Mouse (Mus musculus) limb, embryonic 14.5 days (tissue): ENCODE data around the gene D6Wsu163e. TPM values are rescaled to one million over a fixed set of nuclear protein-coding genes. Genes with fewer than 3 reads are reported as not detected.

Source experiments
- ATAC-seq: fragments of 200-750 bp; cut with Nextera tagmentation; 2 replicates; pipeline ENCODE4 v1.8.0; 2017; ENCODE audit warnings: low read depth, moderate number of reproducible peaks, moderate TSS enrichment; ENCODE audit not compliant: low FRiP score
- DNase-seq: peaks from one replicate; pipeline ENCODE4 v3.0.0-alpha.2; 2015; ENCODE audit warnings: low spot score
- H3K27ac ChIP-seq: fragments of 300-500 bp; sonication (generic); replicated peaks from 2 replicates; pipeline ENCODE4 v1.5.1; 2014; ENCODE audit warnings: low read depth, mild to moderate bottlenecking, low read length, moderate library complexity, mixed read lengths
- H3K27me3 ChIP-seq: fragments of 300-500 bp; sonication (generic); 2 replicates; pipeline ENCODE4 v1.6.1; 2014; ENCODE audit warnings: low read length, mixed read lengths; ENCODE audit not compliant: control insufficient read depth, insufficient read depth
- H3K36me3 ChIP-seq: fragments of 300-500 bp; sonication (generic); 2 replicates; pipeline ENCODE4 v1.6.1; 2014; ENCODE audit warnings: mild to moderate bottlenecking, low read length, moderate library complexity, mixed read lengths; ENCODE audit not compliant: control insufficient read depth, insufficient read depth
- H3K4me1 ChIP-seq: fragments of 300-500 bp; sonication (generic); 2 replicates; pipeline ENCODE4 v1.6.1; 2014; ENCODE audit warnings: antibody characterized with exemption, low read length, mixed read lengths; ENCODE audit not compliant: control insufficient read depth, insufficient read depth
- H3K4me2 ChIP-seq: fragments of 300-500 bp; sonication (generic); replicated peaks from 2 replicates; pipeline ENCODE4 v1.6.1; 2014; ENCODE audit warnings: low read depth, mild to moderate bottlenecking, low read length, moderate library complexity; ENCODE audit not compliant: severe bottlenecking
- H3K4me3 ChIP-seq: fragments of 300-500 bp; sonication (generic); replicated peaks from 2 replicates; pipeline ENCODE4 v1.5.1; 2014; ENCODE audit warnings: low read length
- H3K9ac ChIP-seq: fragments of 300-500 bp; sonication (generic); 2 replicates; pipeline ENCODE4 v1.6.1; 2014; ENCODE audit warnings: mild to moderate bottlenecking, low read depth, low read length, moderate library complexity; ENCODE audit not compliant: severe bottlenecking
- H3K9me3 ChIP-seq: fragments of 300-500 bp; sonication (generic); 2 replicates; pipeline ENCODE4 v1.6.1; 2016; ENCODE audit warnings: low read length; ENCODE audit not compliant: control insufficient read depth
- POLR2A ChIP-seq: fragments of 200-500 bp; IDR thresholded peaks from 2 replicates; pipeline ENCODE4 v1.8.0; 2012; ENCODE audit warnings: inconsistent platforms, mild to moderate bottlenecking, moderate library complexity, borderline replicate concordance; ENCODE audit not compliant: insufficient read depth, insufficient read length; ENCODE audit errors: extremely low read depth
- WGBS: fragments of 180-500 bp; shearing (Covaris S2); extraction: QIAGEN DNeasy Blood & Tissue Kit; methylation state at CpG from one replicate; pipeline ENCODE4 v1.1.7; 2014; 5-methylcytosine and 5-hydroxymethylcytosine counted together
- polyA plus RNA-seq, 2 experiments: library from polyadenylated mRNA; depleted of rRNA in 1 of 2; stranded (reverse) in 1 of 2; unstranded in 1 of 2; fragments of >200 nt; fragmentation: Nextera tagmentation in 1 of 2; extraction: Ambion mirVana in 1 of 2; gene quantifications; 2 replicates each; pipeline versions ENCODE4 v1.2.1 to v1.2.3; 2012 to 2014

Gene D6Wsu163e
- polyA plus RNA-seq, 2 experiments: 12.2 to 12.4 TPM

GRCm38 (mm10) chr6:126966241-126967026, 26.7 kb downstream of the D6Wsu163e start:
- H3K4me2 ChIP-seq: no peak overlapping the region
- H3K9ac ChIP-seq: no peak overlapping the region
- H3K27me3 ChIP-seq: no peaks in the 10 kb centered on the region
- DNase-seq (no peak), ATAC-seq (no peak)
- no peaks in the 10 kb centered on the region for H3K9me3 ChIP-seq
- H3K27ac ChIP-seq: no peak overlapping the region
- 86% methylated on average over 14 of the region's 14 CpGs for WGBS
- peaks cover 12% of the 10 kb centered on the region; the same call in 1 of the 2 replicates for H3K36me3 ChIP-seq
- no peak overlapping the region for H3K4me3 ChIP-seq
- H3K4me1 ChIP-seq: no peaks in the 10 kb centered on the region
- no peak for TF ChIP-seq POLR2A

- Histone ChIP-seq H3K4me2 (no peak overlapping the region), H3K9me3 (no peaks in the 10 kb centered on the region), H3K27ac (no peak overlapping the region), H3K9ac (no peak overlapping the region), H3K4me1 (no peaks in the 10 kb centered on the region), H3K4me3 (no peak overlapping the region), H3K36me3 (no peaks in the 10 kb centered on the region; the same call in 1 of the 2 replicates), H3K27me3 (no peaks in the 10 kb centered on the region)
- ATAC-seq (no peak), DNase-seq (no peak)
- TF ChIP-seq POLR2A: no peak
- 64% methylated on average over 5 of the region's 5 CpGs for WGBS
These were observed 41.9 kb downstream of the D6Wsu163e start for GRCm38 (mm10) chr6:126981539-126982234.

GRCm38 (mm10) chr6:126993676-126994075, 53.9 kb downstream of the D6Wsu163e start:
- H3K27me3 ChIP-seq: no peaks in the 10 kb centered on the region
- H3K9ac ChIP-seq: no peak overlapping the region
- WGBS: 55% methylated on average over 2 of the region's 2 CpGs
- H3K4me1 ChIP-seq: no peaks in the 10 kb centered on the region
- H3K4me3 ChIP-seq: no peak overlapping the region
- DNase-seq (no peak), ATAC-seq (no peak)
- H3K36me3 ChIP-seq: no peaks in the 10 kb centered on the region
- no peaks in the 10 kb centered on the region for H3K9me3 ChIP-seq
- H3K27ac ChIP-seq: no peak overlapping the region
- TF ChIP-seq POLR2A: no peak
- no peak overlapping the region for H3K4me2 ChIP-seq

GRCm38 (mm10) chr6:126995494-126995893, 55.7 kb downstream of the D6Wsu163e start:
- DNase-seq: no peak
- TF ChIP-seq POLR2A: no peak
- Histone ChIP-seq H3K27ac (no peak overlapping the region), H3K4me3 (no peak overlapping the region), H3K27me3 (no peaks in the 10 kb centered on the region), H3K9me3 (no peaks in the 10 kb centered on the region), H3K9ac (no peak overlapping the region), H3K36me3 (no peaks in the 10 kb centered on the region), H3K4me2 (no peak overlapping the region), H3K4me1 (no peaks in the 10 kb centered on the region)
- 90% methylated on average over 3 of the region's 3 CpGs for WGBS
- ATAC-seq: no peak

GRCm38 (mm10) chr6:126996399-126996798, 56.6 kb downstream of the D6Wsu163e start:
- ATAC-seq: no peak
- no peak for DNase-seq
- H3K27me3 ChIP-seq: no peaks in the 10 kb centered on the region

More at GRCm38 (mm10) chr6:126996399-126996798, 56.6 kb downstream of the D6Wsu163e start:
- no peak for TF ChIP-seq POLR2A
- Histone ChIP-seq H3K4me1 (no peaks in the 10 kb centered on the region), H3K4me2 (no peak overlapping the region), H3K9ac (no peak overlapping the region), H3K9me3 (no peaks in the 10 kb centered on the region), H3K4me3 (no peak overlapping the region), H3K27ac (no peak overlapping the region), H3K36me3 (no peaks in the 10 kb centered on the region)
- WGBS: 55% methylated on average over 5 of the region's 5 CpGs
